Mouse (Mus musculus) kidney, embryonic 16.5 days (tissue): ENCODE data around the gene Platr17. TPM values are rescaled to one million over a fixed set of nuclear protein-coding genes. Genes with fewer than 3 reads are reported as not detected.

ENCODE experiments used
- microRNA-seq: library from miRNA; unstranded; fragments of <30 nt; microRNA quantifications from one replicate; pipeline ENCODE4, GENCODE M21; 2016
- polyA plus RNA-seq: library from polyadenylated mRNA; unstranded; fragments of >200 nt; fragmentation: Nextera tagmentation; extraction: Ambion mirVana; gene quantifications from 2 replicates; pipeline ENCODE4 v1.2.1, GENCODE M21; 2015

The Platr17 gene
- polyA plus RNA-seq, 1 experiment from 2014 or later = 0.22 TPM

Small RNAs within 50 kb of the gene (microRNA-seq; reads per million reads assigned to microRNA genes)
- not detected for gene Gm27740

Other genes starting within 250 kb of the Platr17 start
- 390 and 407 TPM in 2 replicates for gene Hnrnpm, start 218.3 kb upstream of the Platr17 start, polyA plus RNA-seq
- gene March2, start 186.5 kb upstream of the Platr17 start, polyA plus RNA-seq = 58.4 and 61.9 TPM in 2 replicates
- gene Rab11b, start 144.6 kb upstream of the Platr17 start, polyA plus RNA-seq = 245 and 303 TPM in 2 replicates
- 28.4 and 29.5 TPM in 2 replicates for gene Angptl4, start 123.3 kb upstream of the Platr17 start, polyA plus RNA-seq
- gene Kank3, start 94.6 kb upstream of the Platr17 start, polyA plus RNA-seq = 65.0 and 73.5 TPM in 2 replicates
- 796 and 818 TPM in 2 replicates for gene Rps28, start 80.6 kb upstream of the Platr17 start, polyA plus RNA-seq
- gene Ndufa7, start 80.6 kb upstream of the Platr17 start, polyA plus RNA-seq = 480 and 498 TPM in 2 replicates
- gene Cd320, start 62.0 kb upstream of the Platr17 start, polyA plus RNA-seq = 120 and 122 TPM in 2 replicates
- not detected in 2 replicates for gene Gm7029, start 31.3 kb upstream of the Platr17 start, polyA plus RNA-seq
- 9.6 and 10.5 TPM in 2 replicates for gene Kifc1, start 14.5 kb upstream of the Platr17 start, polyA plus RNA-seq
- gene Daxx, start 4.3 kb downstream of the Platr17 start, polyA plus RNA-seq = 59.9 and 60.1 TPM in 2 replicates
- gene Tapbp, start 10.8 kb downstream of the Platr17 start, polyA plus RNA-seq = 36.1 and 39.2 TPM in 2 replicates
- 20.6 and 20.9 TPM in 2 replicates for gene Zbtb22, start 10.8 kb downstream of the Platr17 start, polyA plus RNA-seq
- 35.9 and 38.0 TPM in 2 replicates for gene Rgl2, start 24.4 kb downstream of the Platr17 start, polyA plus RNA-seq
- gene Pfdn6, start 35.2 kb downstream of the Platr17 start, polyA plus RNA-seq = 168 and 174 TPM in 2 replicates
- gene Wdr46, start 35.5 kb downstream of the Platr17 start, polyA plus RNA-seq = 32.7 and 37.7 TPM in 2 replicates
- 6.2 and 6.9 TPM in 2 replicates for gene B3galt4, start 46.4 kb downstream of the Platr17 start, polyA plus RNA-seq
- gene Vps52, start 50.7 kb downstream of the Platr17 start, polyA plus RNA-seq = 51.9 and 54.7 TPM in 2 replicates
- 1,660 and 1,786 TPM in 2 replicates for gene Rps18, start 50.9 kb downstream of the Platr17 start, polyA plus RNA-seq
- 31.5 and 32.7 TPM in 2 replicates for gene H2-K1, start 95.2 kb downstream of the Platr17 start, polyA plus RNA-seq
- 14.7 and 18.7 TPM in 2 replicates for gene Ring1, start 119.5 kb downstream of the Platr17 start, polyA plus RNA-seq
- gene H2-Ke6, start 122.9 kb downstream of the Platr17 start, polyA plus RNA-seq = 52.9 and 54.0 TPM in 2 replicates
- gene Slc39a7, start 126.5 kb downstream of the Platr17 start, polyA plus RNA-seq = 227 and 231 TPM in 2 replicates
- gene Rxrb, start 126.7 kb downstream of the Platr17 start, polyA plus RNA-seq = 52.7 and 56.7 TPM in 2 replicates
- 3.2 and 3.7 TPM in 2 replicates for gene Col11a2, start 134.3 kb downstream of the Platr17 start, polyA plus RNA-seq
- 0.52 and 0.82 TPM in 2 replicates for gene H2-Oa, start 187.2 kb downstream of the Platr17 start, polyA plus RNA-seq
- gene H2-DMa, start 214.4 kb downstream of the Platr17 start, polyA plus RNA-seq = 18.3 and 19.0 TPM in 2 replicates
- gene Brd2, start 217.5 kb downstream of the Platr17 start, polyA plus RNA-seq = 117 and 134 TPM in 2 replicates
- 24.5 and 30.3 TPM in 2 replicates for gene H2-DMb2, start 238.2 kb downstream of the Platr17 start, polyA plus RNA-seq
- gene H2-DMb1, start 247.9 kb downstream of the Platr17 start, polyA plus RNA-seq = 7.2 and 8.6 TPM in 2 replicates